Mouse (Mus musculus) midbrain, postnatal 0 days (tissue): ENCODE measurements at regions not wholly inside any gene's neighbourhood (a gene's known extent, or its start where the extent isn't known, plus 50 kb on each side); places are given as distances from the start of the nearest gene placed in this dataset.
A peak's percentile ranks its signal among the peaks of the same experiment; 100 is the strongest.

ENCODE experiments used
- ATAC-seq: fragments of 200-750 bp; cut with Nextera tagmentation; 2 replicates; pipeline ENCODE4 v1.8.0; 2017; ENCODE audit warnings: moderate number of reproducible peaks, mild to moderate bottlenecking, moderate TSS enrichment, moderate library complexity; ENCODE audit not compliant: low FRiP score
- DNase-seq: peaks from one replicate; pipeline ENCODE4 v3.0.0-alpha.2; 2015; ENCODE audit warnings: low spot score
- H3K27ac ChIP-seq: fragments of 300-500 bp; sonication (generic); 2 replicates; pipeline ENCODE4 v1.5.1; 2014; ENCODE audit warnings: low read depth, mild to moderate bottlenecking, low read length, mixed read lengths
- H3K27me3 ChIP-seq: fragments of 300-500 bp; sonication (generic); 2 replicates; pipeline ENCODE4 v1.6.1; 2014; ENCODE audit warnings: low read length, control low read depth, mixed read lengths; ENCODE audit not compliant: insufficient read depth
- H3K36me3 ChIP-seq: fragments of 300-500 bp; sonication (generic); 2 replicates; pipeline ENCODE4 v1.6.1; 2014; ENCODE audit warnings: low read length, control low read depth, mixed read lengths; ENCODE audit not compliant: insufficient read depth
- H3K4me1 ChIP-seq: fragments of 300-500 bp; sonication (generic); 2 replicates; pipeline ENCODE4 v1.6.1; 2014; ENCODE audit warnings: mild to moderate bottlenecking, control low read depth, antibody characterized with exemption, low read length, mixed read lengths; ENCODE audit not compliant: insufficient read depth
- H3K4me2 ChIP-seq: fragments of 300-500 bp; sonication (generic); 2 replicates; pipeline ENCODE4 v1.6.1; 2014; ENCODE audit warnings: low read depth, mild to moderate bottlenecking, low read length, mixed read lengths; ENCODE audit not compliant: poor library complexity, severe bottlenecking
- H3K4me3 ChIP-seq: fragments of 300-500 bp; sonication (generic); 2 replicates; pipeline ENCODE4 v1.5.1; 2014; ENCODE audit warnings: low read depth, mild to moderate bottlenecking, low read length, moderate library complexity
- H3K9ac ChIP-seq: fragments of 300-500 bp; sonication (generic); replicated peaks from 2 replicates; pipeline ENCODE4 v1.6.1; 2014; ENCODE audit warnings: mild to moderate bottlenecking, low read length, moderate library complexity, mixed read lengths; ENCODE audit not compliant: poor library complexity, severe bottlenecking
- H3K9me3 ChIP-seq: fragments of 300-500 bp; sonication (generic); 2 replicates; pipeline ENCODE4 v1.6.1; 2016; ENCODE audit warnings: low read length, control low read depth
- CTCF ChIP-seq: IDR thresholded peaks from 2 replicates; pipeline ENCODE4 v1.5.1; 2016; ENCODE audit warnings: antibody characterized with exemption, mild to moderate bottlenecking
- whole genome bisulfite sequencing: fragments of 180-500 bp; shearing (Covaris S2); extraction: QIAGEN DNeasy Blood & Tissue Kit; methylation state at CpG from one replicate; pipeline ENCODE4 v1.1.7; 2014; 5-methylcytosine and 5-hydroxymethylcytosine counted together

- Histone ChIP-seq H3K9me3 (no peaks in the 10 kb centered on the region), H3K27me3 (no peaks in the 10 kb centered on the region), H3K36me3 (no peaks in the 10 kb centered on the region), H3K9ac (no peak overlapping the region), H3K27ac (no peak overlapping the region), H3K4me3 (no peak overlapping the region), H3K4me2 (no peak overlapping the region), H3K4me1 (no peaks in the 10 kb centered on the region)
- no peak for TF ChIP-seq CTCF
- 83% methylated on average over 4 of the region's 4 CpGs for WGBS
- no peak for DNase-seq
- ATAC-seq = no peak
Observed at GRCm38 (mm10) chr2:117442862-117443261, 100.1 kb upstream of the Rasgrp1 start.

GRCm38 (mm10) chr2:117444671-117445070 is 101.9 kb upstream of the Rasgrp1 start:
- Histone ChIP-seq H3K36me3 (no peaks in the 10 kb centered on the region), H3K27me3 (no peaks in the 10 kb centered on the region), H3K4me1 (no peaks in the 10 kb centered on the region), H3K9ac (no peak overlapping the region), H3K27ac (no peak overlapping the region), H3K4me3 (no peak overlapping the region), H3K9me3 (no peaks in the 10 kb centered on the region), H3K4me2 (no peak overlapping the region)
- peak; percentile 57 for TF ChIP-seq CTCF
- WGBS = 31% methylated on average over 5 of the region's 5 CpGs
- ATAC-seq (no peak), DNase-seq (peak; percentile 28)

GRCm38 (mm10) chr2:117446876-117447275 is 104.1 kb upstream of the Rasgrp1 start:
- H3K4me3 ChIP-seq = no peak overlapping the region
- no peak overlapping the region for H3K9ac ChIP-seq
- 90% methylated on average over 4 of the region's 4 CpGs for WGBS
- H3K36me3 ChIP-seq = no peaks in the 10 kb centered on the region
- H3K4me2 ChIP-seq = no peak overlapping the region
- DNase-seq (no peak), ATAC-seq (no peak)
- H3K27ac ChIP-seq = no peak overlapping the region
- no peaks in the 10 kb centered on the region for H3K4me1 ChIP-seq
- H3K9me3 ChIP-seq = no peaks in the 10 kb centered on the region
- TF ChIP-seq CTCF = no peak
- no peaks in the 10 kb centered on the region for H3K27me3 ChIP-seq

GRCm38 (mm10) chr2:117450172-117450865 is 107.5 kb upstream of the Rasgrp1 start:
- no peak overlapping the region for H3K4me2 ChIP-seq
- no peaks in the 10 kb centered on the region for H3K9me3 ChIP-seq
- H3K36me3 ChIP-seq = no peaks in the 10 kb centered on the region
- H3K27ac ChIP-seq = no peak overlapping the region
- H3K27me3 ChIP-seq = no peaks in the 10 kb centered on the region
- ATAC-seq = peak; percentile 50; the same call in 1 of the 2 replicates
- no peaks in the 10 kb centered on the region for H3K4me1 ChIP-seq
- TF ChIP-seq CTCF = peak; percentile 82
- WGBS = 60% methylated on average over 7 of the region's 7 CpGs
- H3K9ac ChIP-seq = no peak overlapping the region
- DNase-seq = peak; percentile 77
- H3K4me3 ChIP-seq = no peak overlapping the region

GRCm38 (mm10) chr2:117451818-117452217 is 109.0 kb upstream of the Rasgrp1 start:
- Histone ChIP-seq H3K27ac (no peak overlapping the region), H3K9me3 (no peaks in the 10 kb centered on the region), H3K4me2 (no peak overlapping the region), H3K27me3 (no peaks in the 10 kb centered on the region), H3K36me3 (no peaks in the 10 kb centered on the region), H3K9ac (no peak overlapping the region), H3K4me3 (no peak overlapping the region), H3K4me1 (no peaks in the 10 kb centered on the region)
- ATAC-seq = no peak
- no peak for DNase-seq
- TF ChIP-seq CTCF = no peak
- WGBS = 81% methylated on average over 5 of the region's 5 CpGs

- no peaks in the 10 kb centered on the region for H3K4me1 ChIP-seq
- peak; percentile 74 for DNase-seq
- no peaks in the 10 kb centered on the region for H3K36me3 ChIP-seq
- WGBS = 49% methylated on average over 4 of the region's 4 CpGs
- H3K27me3 ChIP-seq = no peaks in the 10 kb centered on the region
- no peak overlapping the region for H3K4me3 ChIP-seq
- TF ChIP-seq CTCF = peak; percentile 81
- no peaks in the 10 kb centered on the region for H3K9me3 ChIP-seq
- ATAC-seq = peak; percentile 74; the same call in 1 of the 2 replicates
- no peak overlapping the region for H3K9ac ChIP-seq
- H3K27ac ChIP-seq = no peak overlapping the region
- no peak overlapping the region for H3K4me2 ChIP-seq
Observed at GRCm38 (mm10) chr2:117455021-117455739, 112.4 kb upstream of the Rasgrp1 start.
